Mouse (Mus musculus): ENCODE results near the gene Ddah2.

Ddah2 gene

GRCm38 (mm10) chr17:35050126-35050750 is 8.6 kb upstream of the Ddah2 start:
- DNase-seq (ENCODE audit: low spot score in 2 of 2): no peak

GRCm38 (mm10) chr17:35051156-35052086 is 7.4 kb upstream of the Ddah2 start:
- no peak for DNase-seq (ENCODE audit: low spot score in 2 of 2)

- no peak for DNase-seq (ENCODE audit: low spot score in 2 of 2)
Observed at GRCm38 (mm10) chr17:35052271-35052798, 6.5 kb upstream of the Ddah2 start.

- DNase-seq (ENCODE audit: low spot score in 2 of 2): no peak
Observed at GRCm38 (mm10) chr17:35055691-35056495, 2.9 kb upstream of the Ddah2 start.

GRCm38 (mm10) chr17:35057090-35057489 is 1.7 kb upstream of the Ddah2 start:
- no peak for DNase-seq (ENCODE audit: low spot score in 2 of 2)

- no peak for DNase-seq (ENCODE audit: low spot score in 2 of 2)
Observed at GRCm38 (mm10) chr17:35058316-35058715, 519 bp upstream of the Ddah2 start.

GRCm38 (mm10) chr17:35060071-35060470 is 1.2 kb downstream of the Ddah2 start:
- no peak for DNase-seq (ENCODE audit: low spot score in 2 of 2)

GRCm38 (mm10) chr17:35060737-35061297 is 2.0 kb downstream of the Ddah2 start:
- DNase-seq (ENCODE audit: low spot score in 2 of 2): no peak

- no peak for DNase-seq (ENCODE audit: low spot score in 2 of 2)
Observed at GRCm38 (mm10) chr17:35061299-35061698, 2.5 kb downstream of the Ddah2 start.

- DNase-seq (ENCODE audit: low spot score in 2 of 2): no peak
Observed at GRCm38 (mm10) chr17:35063466-35063865, 4.6 kb downstream of the Ddah2 start.

GRCm38 (mm10) chr17:35064378-35064877 is 5.6 kb downstream of the Ddah2 start:
- DNase-seq (ENCODE audit: low spot score in 2 of 2): no peak

- DNase-seq (ENCODE audit: low spot score in 2 of 2): no peak
Observed at GRCm38 (mm10) chr17:35064951-35065947, 6.4 kb downstream of the Ddah2 start, which contains the start of gene Ly6g6c. Ly6g6c (plus strand) TSS chr17:35065388.

- no peak for DNase-seq (ENCODE audit: low spot score in 2 of 2)
Observed at GRCm38 (mm10) chr17:35066084-35066483, 7.2 kb downstream of the Ddah2 start, which contains the start of gene Mpig6b. Mpig6b (minus strand) TSS chr17:35066184.

GRCm38 (mm10) chr17:35068213-35068914 is 9.5 kb downstream of the Ddah2 start:
- DNase-seq (ENCODE audit: low spot score in 2 of 2): no peak

- no peak for DNase-seq (ENCODE audit: low spot score in 2 of 2)
Observed at GRCm38 (mm10) chr17:35070556-35071229, 11.9 kb downstream of the Ddah2 start.

GRCm38 (mm10) chr17:35071454-35071853 is 12.6 kb downstream of the Ddah2 start:
- DNase-seq (ENCODE audit: low spot score in 2 of 2): no peak

GRCm38 (mm10) chr17:35074097-35074496 is 15.3 kb downstream of the Ddah2 start:
- no peak for DNase-seq (ENCODE audit: low spot score in 2 of 2)

- DNase-seq (ENCODE audit: low spot score in 2 of 2): no peak
Observed at GRCm38 (mm10) chr17:35076507-35077176, 17.8 kb downstream of the Ddah2 start, which contains the start of gene Ly6g6e. Ly6g6e (plus strand) TSS chr17:35076902.
